Mouse (Mus musculus) kidney, adult 8-10 months (tissue): ENCODE data around the gene Grhl1.
"Not testable (repeated sequence)": the region's sequence is repeated elsewhere in the genome, so short reads cannot be mapped to it uniquely, and the experiment has no call there.

Experiments used
- DNase-seq, 2 experiments: peaks; one replicate each; pipeline ENCODE4 v3.0.0; 2022

Grhl1 gene

DNA sequence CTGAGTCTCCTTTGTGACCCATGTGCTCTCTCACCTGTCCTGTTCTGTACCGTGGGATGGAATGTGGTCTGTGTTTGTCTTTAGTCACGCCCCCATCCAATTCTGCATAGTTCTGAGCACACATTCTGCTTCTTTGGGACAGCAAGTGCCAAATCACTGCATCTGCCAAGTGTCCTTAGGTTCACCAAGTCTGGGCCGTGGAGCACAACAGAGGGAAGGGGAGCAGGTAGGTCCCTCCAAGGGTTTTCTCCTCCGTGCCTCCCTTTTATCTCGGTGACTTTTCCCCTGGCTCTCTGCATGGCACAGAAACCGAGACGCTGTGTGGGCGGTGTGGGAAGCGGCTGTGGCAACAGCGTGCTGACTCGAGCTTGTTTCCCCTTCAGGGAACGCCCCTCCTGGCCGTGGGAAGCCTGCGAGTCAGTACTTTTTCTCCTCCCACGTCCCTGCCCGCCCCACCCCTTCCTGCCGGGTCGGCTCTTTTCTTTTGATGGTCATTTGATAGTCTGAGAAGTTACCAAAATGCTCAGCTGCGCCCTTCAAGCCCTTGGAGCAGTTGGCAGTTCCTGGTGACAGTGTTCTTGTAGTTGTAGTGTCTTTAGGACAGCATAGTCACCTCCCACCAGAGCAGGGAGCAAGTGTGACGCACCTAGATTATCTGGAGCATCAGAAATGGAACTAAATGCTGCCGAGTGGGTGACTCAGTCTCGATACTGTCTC, 21.0 kb downstream of the Grhl1 start:
- DNase-seq = peak; percentile 52 to 58

DNA sequence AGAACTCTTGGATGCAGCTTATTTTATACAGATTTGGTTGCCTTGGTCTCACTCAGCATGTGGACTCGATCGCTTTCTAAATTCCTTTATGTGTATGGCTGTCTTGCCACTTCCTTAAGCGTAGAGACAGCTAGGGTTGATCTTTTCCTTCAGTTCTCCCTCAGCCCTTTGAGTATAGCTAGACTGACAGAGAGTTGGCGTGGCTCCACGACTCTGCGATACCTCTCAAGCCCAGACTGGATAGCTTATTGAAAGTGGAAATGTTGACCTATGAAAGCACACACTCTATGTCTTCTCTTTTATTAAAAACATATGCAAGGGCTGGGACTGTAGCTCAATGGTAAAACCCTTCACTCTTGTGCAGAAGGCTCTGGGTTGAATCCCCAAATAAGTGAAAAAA, 25.3 kb downstream of the Grhl1 start:
- no peak for DNase-seq

DNA sequence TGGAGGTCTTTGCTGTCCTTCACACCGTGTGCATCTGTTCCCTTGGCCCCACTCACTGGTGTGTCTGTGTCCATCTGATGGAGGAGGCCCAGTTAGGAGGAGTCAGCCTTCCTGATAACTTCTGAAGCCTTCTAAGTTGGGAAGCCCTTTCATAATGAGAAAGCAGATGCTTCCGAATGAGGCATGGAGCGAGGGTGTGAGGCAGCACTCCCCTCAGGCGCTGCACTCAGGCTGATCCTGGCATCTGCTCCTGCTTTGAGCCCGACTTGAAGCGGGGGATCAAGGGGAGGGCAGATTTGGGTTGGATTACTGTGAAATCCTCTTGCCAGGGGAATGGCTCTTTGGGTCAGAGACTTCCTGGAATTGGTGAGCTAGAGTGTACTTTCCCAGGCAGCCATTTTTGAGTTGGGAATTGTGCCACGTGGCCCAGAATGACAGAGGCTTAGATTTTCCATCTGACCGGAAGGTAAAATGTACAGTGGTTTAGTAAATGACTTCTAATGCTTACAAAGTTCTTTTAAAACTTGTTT, 27.3 kb downstream of the Grhl1 start:
- DNase-seq = no peak

DNA sequence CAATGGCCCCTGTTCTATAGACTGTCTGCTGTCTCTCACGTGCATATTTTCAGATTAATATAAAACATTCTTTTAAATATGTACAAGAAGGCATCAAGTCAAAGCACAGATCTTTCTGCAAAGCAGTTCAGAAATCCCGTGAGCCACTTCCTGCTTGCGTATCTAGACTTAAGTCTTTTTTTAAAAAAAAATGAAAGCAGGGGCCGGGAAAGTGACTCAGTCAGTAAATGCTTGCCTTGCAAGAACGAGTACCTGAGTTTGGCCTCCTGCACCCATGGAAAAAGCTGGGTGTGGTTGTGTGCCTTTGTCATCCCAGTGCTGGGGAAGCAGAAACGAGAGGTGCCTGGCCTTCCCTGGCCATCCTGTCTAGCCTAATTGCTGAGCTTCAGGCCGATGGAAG, 28.0 kb downstream of the Grhl1 start:
- no peak for DNase-seq

DNA sequence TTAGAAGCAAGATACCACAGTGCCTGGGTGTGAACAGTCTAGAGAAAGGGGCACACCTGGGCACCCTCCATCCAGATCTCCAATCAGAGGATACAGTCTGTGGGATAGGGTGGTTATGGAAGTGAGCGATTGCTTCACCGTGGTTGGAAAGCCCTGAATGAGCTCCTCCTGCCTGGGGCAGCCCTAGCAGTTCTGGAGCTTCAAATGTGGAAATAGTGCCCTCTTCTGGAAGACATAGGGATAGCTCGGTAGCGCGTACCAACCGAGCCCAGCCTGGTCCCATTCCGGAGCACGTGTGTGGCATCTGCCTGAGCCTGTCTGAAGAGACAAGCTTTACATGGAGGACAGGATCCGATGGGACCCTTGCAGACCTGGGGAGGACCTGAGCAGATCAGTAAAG, 28.7 kb downstream of the Grhl1 start:
- peak; percentile 67 to 81 for DNase-seq

DNA sequence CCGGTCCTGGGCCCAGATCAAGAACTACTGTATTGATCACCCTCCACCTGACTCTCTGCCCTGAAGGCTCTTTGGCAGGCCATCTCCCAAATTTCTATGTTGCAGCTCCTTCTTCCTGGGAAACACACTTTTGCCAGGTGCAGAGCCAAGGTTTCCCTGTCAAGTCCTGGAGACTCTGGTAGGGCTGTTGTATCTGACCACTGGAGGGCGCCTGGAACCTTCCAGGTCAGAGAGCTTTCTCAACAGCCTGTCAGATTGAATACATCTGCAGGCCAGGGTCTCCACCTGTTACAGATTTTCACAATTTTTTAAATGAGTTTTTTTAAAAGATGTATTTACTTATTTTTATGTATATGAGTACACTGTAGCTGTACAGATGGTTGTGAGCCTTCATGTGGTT, 31.2 kb downstream of the Grhl1 start:
- DNase-seq = peak; percentile 61 to 84

DNA sequence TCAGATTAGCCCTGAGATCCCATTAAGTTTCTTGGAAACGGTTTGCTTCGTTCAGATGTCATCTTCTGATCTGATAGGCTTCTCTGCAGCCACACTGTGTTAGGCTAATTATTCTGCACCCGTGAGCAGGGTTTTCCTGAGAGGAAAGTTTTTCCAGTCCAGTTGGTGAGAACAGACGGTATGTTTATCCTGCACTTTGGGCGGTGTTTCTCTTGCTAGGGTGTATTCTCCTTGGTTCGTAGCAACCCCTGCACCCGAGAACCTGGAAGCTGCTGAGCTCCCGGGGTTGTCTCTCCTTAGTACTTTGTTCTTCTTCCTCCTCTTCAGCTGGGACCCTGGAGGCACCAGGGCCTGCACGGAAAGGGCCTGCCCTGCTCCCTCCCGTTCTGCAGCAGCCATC, 34.1 kb downstream of the Grhl1 start:
- DNase-seq = no peak

DNA sequence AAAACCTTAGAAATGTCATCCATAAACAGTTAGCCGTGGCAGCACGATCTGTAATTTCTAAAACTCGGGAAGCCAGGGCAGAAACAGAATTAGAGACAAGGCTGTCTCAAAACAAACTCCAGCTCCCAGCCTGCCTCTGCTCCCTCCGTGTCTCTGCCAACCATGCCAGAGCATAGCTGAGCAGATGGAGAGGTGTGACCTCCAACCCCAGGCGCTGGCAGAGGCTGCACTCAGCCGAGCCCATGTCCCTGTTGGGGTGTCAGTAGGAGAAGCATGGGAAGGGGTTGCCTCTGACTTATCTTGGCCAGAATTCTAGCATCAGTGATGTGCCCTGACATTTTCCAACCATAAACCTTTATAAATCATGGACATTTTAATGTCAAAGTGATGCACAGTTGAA, 40.5 kb downstream of the Grhl1 start:
- no peak for DNase-seq

DNA sequence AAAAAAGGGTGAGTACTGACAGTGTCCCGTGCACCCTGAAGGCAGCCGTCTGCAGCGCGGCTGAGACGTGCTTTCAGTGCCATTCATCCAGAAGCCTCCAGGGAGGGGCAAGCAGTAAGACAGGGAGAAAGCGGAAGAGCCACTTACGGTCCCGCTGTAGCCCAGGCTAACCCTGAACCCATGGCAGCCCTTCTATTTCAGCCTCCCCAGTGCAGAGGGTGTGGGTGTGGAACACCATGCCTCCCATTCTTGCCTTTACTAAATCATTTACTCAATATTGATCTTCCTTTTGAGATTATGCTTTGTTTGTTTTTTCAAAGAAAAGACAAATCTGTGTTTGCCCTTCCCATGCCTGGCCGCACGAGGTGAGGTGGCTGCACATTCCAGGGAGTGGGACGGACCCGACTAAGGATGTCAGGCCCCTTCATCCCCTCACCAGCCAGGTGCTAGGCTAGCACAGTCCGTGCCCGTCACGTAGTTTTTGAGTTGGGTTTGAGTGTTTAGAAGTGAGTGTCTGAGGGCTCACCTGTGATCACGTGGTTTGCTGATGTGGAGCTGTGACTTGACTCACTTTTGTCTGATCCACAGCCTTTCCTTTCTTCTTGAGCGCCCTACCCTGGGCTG, 42.5 kb downstream of the Grhl1 start:
- DNase-seq = no peak

DNA sequence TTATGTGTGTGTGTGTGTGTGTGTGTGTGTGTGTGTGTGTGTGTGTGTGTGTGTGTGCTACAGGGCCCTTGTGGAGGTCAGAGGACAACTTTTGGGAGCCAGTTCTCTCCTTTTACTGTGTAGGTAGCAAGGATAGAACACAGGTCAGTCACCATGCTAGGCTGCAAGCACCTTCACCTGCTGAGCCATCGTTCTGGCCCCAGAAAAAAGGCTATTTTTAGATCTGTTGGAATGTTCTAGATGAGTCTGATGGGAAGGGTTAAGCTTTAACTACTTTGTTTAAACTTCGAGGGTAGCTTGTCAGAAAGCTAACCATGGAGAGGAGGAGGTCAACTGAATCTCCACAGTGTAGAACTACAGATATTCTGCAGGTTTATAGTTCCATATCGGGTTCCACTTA, 43.1 kb downstream of the Grhl1 start:
- DNase-seq = peak; percentile 34 to 73

DNA sequence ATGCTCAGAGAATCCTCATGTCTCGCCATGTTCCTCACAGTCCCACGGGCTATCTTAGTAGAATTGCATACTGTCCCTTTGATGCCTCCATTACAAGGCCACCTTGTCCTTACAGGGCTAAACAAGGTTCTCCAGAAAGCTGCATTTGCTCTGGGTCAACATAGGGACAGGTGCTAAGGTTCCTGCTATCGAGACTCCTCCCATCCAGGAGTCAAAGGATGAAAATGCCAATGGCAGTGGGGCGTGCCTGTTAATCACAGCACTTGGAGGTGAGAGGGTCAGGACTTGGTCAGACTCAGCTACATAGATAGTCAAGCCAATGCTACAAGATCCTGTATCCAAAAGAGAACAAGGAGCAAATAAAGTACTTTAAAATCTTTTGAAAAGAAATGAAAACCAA, 47.4 kb downstream of the Grhl1 start:
- DNase-seq = no peak

DNA sequence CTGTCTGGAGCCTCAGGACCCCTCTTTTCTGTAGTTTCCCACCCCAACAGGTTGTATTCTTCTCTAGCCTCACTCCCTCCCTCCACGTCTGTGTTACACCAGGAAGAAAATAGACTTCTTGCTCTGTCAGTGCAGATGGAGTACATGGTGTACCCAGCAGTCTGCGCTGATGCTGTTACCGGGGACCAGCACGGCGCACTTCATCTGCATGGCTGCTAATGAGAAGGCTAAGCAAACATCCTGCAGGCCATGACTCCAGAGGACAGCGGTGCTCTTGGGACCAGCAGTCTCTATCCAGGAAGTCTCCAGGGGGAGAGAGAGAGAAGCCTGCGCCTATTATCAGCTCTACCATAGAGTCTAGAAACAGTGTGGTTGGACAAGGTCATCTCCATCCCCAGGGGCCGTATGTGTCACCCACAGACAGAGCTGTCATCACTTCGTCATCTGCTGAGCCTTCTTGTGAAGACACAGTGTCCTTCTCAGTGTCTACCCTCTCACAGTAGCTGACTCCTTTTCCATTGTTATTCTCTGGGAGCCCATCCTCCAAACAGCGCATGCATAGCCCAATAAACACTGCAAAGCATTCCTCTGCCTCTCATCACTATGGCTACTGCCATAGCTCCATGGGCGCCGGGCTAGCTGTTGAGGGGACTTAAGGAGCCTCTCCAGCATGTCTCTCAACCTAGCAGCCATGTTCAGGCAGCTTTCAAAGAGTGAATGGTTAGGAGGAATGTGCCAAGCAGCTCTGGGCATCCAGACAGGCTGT, 51.6 kb downstream of the Grhl1 start:
- DNase-seq = no peak

DNA sequence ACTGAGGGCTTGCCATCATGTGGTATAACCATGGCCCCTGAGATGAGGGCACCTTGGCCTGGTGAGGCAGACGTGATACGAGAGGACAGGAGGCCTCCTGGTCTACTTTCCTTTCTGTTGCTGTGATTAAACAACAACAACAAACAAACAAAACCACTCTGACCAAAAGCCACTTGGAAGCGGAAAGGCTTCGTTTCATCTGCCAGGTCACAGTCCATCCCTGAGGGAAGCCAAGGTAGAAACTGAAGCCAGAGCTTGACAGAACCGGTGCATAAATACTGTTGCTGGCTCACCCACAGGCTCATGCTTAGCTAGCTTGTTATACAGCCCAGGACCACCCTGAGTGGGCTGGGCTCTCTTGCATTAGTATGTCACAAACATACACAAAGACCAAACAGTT, 54.3 kb downstream of the Grhl1 start:
- DNase-seq = peak; percentile 34 to 37

DNA sequence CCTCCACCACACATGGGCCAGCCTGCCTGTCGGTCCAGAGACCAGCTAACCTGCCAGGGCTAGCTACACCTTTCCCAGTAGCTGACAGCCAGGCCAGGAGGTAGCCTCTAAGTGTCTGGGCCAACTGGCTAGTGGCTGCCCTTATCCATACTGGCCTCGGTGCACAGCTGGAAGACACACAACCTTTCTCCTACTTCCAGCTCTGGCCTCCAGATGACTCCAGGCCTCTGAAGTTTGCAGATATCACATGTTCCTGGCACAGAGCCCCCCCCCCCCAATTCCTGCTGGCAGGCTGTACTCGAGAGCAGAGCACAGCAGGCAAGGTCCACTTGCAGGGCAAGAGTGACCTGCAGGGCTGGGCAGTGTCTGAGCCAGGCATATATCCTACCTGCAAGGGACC, 55.1 kb downstream of the Grhl1 start:
- peak in 1 of 2 experiments; percentile 36 for DNase-seq

DNA sequence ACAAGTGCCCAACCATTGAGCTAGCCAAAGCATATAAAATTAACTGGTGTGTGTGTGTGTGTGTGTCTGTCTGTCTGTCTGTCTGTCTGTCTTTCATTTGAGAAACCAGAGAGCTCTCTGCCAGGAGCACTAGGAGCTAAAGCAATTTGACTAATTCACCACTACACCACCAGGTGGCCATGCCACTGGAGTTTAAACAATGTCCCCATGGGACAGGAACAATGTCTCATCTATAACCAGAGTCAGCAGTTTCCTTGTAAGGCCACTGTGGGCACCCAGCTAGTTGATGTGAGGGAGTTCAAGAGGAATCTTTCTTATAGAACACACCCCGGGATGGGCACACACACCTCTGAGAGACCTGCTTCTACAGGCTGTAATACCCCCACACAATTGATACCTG, 58.1 kb downstream of the Grhl1 start:
- DNase-seq = peak; percentile 49 to 67

DNA sequence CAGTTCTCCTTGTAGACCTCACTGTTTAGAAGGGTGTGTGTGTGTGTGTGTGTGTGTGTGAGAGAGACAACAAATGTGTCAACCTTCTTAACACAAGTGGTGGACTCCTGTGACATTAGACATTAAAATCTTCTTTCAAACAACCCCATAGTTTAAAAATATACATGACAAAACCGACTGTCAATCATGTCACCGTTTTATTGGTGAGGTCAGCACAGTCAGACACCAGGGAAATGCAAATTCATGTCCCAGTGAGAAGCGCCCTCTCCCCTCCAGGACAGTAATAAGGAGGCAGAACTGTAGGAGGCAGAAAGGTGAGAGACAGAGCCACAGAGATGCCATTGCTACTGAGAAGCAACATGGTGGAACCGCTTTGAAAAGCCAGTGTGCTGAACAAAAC, 60.3 kb downstream of the Grhl1 start:
- DNase-seq = no peak

DNA sequence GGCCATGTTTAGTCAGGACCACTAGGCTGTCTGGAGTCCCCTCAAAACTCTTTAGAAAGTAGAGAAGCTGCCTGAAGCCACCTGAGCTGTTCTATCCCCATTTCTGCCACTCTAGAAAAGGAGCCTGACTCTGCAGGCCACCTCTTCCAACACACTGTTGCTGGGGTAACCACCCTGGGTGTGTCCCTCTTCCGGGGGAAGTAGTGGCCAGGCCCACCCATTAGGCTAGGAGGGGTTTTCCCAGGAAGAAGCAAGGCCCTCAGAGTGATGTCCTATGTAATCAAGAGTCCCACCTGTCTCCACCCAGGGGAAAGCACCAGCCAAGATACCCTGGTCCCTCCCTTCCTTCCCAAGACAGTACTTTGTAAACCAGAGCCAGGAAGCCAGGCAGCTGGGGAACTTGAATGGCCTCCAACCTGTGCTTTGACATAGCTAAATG, 61.7 kb downstream of the Grhl1 start:
- DNase-seq = no peak

DNA sequence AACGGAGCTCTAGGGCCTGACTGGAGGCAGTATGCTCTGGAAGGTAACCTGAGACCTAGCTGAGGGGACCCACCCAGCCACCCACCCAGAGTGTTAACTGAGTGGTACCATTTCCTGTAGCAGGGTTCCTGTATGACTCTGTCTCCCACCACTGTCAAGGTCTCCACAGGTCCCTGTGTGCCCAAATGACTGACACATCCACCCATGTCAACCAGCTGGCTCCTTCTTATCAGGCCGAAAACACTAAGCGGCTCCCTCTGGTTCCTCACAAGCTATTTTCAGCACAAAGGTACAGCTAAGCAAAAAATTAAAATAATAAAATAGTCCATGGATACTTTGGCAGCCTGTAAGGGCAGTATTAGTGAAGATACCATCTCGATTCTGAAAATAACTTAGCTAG, 62.1 kb downstream of the Grhl1 start:
- DNase-seq = no peak

DNA sequence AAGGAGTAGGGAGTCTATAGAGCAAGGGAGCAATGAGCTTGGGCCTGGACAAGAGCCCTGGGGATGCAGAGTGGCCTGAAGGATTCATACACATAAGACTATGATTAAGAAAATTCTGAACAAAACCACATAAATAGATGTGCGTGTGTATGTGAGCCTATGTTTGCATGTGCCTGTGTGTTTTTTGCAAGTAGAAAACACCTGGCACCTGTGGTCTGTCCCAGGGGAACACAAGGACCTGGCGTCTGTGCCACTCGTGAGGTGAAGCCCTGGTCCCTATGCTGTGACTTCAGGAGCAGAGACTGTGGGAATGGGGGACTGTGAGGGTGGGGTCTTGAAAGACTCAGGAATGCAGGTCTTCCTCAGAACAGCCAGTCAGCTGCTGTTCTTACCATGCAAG, 62.6 kb downstream of the Grhl1 start:
- DNase-seq = no peak

DNA sequence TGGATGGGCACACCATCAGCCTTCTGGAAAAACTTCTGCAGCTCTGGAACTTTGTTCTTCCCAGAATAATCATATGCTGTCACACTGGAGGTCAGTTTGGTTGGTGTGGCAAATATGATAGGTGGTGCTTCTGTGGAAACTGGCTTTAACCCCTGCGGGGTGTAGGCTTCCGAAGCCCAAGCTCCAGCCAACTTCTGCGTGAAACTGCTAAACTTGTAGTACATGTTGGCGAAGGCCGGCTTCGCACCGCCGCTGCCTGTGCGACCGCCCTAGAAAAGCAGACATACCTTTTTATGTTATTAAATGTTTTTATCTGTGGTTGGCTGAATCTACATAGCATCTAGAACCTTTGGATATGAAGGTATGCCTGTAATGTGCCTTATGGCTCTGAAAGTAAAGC, 66.7 kb downstream of the Grhl1 start:
- DNase-seq = not testable (repeated sequence)

DNA sequence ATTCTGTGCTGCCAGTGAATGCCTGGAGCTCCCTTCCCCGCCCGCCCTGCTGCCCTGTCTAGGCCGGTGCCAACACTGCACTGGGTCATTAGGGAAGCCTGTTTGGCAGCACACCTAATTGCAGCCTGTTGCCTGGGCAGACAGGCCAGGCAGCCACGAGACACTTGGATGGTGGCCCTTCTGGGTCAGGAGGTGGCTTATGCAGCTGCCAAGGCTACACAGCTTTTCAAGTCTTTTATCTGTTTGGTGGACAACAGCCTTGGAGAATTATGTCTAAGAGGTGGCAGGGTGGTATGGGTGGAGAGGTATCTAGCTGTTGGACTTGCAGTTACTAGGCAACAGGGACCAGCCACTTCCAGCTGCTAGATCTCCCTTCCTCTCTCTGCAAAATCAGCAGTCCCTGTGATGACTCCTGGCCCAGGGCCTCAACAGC, 70.3 kb downstream of the Grhl1 start:
- peak; percentile 88 to 90 for DNase-seq

DNA sequence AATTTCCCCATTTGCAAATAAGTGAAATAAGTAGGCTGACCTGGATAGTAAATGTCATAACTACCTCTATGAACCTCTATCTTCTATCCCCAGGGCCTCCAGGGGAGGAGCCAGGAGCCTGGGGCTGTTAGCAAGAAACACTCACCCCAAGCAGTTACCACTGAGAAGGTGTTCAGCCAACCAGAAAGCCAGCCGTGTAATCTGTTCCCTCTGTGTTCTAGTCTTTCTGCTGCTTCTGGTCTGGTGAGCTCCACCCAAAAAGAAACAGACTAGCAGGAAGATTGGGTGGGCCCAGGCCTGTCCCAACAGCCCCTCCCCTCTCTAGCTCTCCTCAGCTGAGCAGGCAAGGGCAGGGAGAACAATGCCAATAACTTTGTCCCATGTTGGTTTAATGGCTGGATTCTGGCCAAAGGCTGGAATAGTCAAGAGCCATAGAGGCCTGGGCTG, 72.1 kb downstream of the Grhl1 start:
- no peak for DNase-seq

DNA sequence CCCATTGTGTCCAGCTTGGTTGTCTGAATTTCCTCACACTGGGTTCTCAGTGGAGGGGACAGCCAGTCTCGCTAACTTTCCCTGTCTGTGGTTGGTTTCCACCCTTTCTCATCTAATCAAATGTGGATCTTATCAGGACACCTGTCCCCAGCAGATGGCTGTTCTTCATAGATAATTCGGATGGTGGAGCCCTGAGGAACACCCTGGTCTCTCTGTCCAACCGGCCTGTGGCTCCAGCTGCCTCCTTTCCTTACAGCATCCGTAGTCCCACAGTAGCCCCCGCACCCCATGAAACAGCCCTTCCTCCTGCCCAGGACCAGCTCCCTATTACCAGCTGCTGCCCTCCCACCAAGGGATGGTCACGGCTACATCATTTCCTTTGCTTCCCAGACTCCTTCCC, 73.8 kb downstream of the Grhl1 start:
- DNase-seq = no peak

DNA sequence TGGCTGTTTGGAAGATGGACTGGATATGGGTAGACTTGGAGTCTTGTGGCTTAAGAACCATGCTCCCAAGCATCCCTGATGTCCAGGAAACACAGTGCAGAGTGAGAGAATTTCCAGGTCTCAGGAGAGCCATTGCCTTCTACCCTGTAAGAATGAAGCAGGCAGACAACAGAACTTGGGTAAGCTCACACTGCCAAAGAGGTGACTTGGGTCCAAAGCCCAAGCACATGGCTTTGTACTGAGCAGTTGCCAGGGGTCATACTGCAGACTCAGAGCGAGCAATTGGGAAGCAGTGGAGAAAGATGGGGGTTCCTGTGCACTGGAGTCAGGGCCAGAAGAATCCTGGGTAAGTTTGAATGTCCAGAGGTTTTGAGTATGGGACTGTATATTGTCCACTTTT, 76.0 kb downstream of the Grhl1 start:
- no peak for DNase-seq
